Mouse (Mus musculus) forelimb bud, embryonic 11.5 days (tissue): ENCODE measurements around the gene Zscan4-ps2.
"Not testable (repeated sequence)": the region's sequence is repeated elsewhere in the genome, so short reads cannot be mapped to it uniquely, and the experiment has no call there.

Experiments
- DNase-seq: peaks from one replicate; pipeline ENCODE4 v3.0.0-alpha.2; 2012; ENCODE audit warnings: low read depth, low spot score

The Zscan4-ps2 gene

DNA sequence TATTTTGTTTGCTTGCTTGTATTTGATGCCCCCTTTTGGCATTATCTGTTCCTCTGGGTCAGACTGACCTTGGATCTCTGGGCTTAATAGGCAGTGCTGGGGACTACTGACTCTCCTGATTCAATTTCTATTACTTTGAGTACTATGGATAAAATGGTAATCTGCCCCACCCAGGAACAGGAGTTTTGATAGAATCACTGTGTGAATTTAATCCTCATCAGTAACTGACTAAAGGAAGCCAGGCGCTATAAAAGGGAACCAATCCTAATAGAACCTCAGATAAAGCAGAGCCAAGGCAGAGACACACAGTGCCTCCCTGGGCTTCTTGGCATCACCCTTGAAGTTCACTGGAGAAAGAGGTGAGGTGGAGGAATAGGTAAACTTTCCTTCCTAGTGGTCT, at the start of gene Zscan4-ps2:
Gene Zscan4-ps2 (plus strand): TSS at position 301 of the 400 bp plus-strand sequence.
- DNase-seq, result not testable (repeated sequence)
